10 mouse cellular contexts compared by ENCODE assay signal in the genomic region with DNA sequence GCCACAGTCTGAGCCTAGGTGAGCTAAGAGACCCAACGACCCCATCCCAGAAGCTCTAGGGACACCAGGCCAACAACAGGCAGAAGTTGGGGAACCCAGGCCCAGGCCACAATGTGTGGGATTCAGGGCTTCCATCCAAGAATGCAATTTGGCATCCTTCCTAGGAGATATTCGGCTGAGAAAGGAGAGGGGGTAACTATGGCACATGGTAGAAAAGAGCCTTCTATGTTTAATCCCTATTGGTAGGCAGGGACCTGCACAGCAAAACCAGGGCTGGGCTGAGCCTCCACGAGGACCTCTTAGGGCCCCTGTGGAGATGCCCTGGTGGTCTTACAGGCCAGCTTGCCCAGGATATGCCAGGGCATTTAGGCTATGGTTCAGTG.
DNase-seq lines count a peak whose midpoint lies in the region; ATAC-seq lines count a peak whose summit lies in the region.
"Had no signal": no experiment of that assay in that cellular context is flagged by ENCODE, and none has a peak within 500 bp of the region (broad histone marks: within the 10 kb centered on the region; RNA-seq: fewer than 3 reads in every experiment).

No protein-coding gene starts in this region.

- WGBS in liver, embryonic 11.5 days: 81% methylated on average over 3 of the region's 3 CpGs
- 52% methylated on average over 3 of the region's 3 CpGs for WGBS in liver, embryonic 12.5 days (ENCODE audit: insufficient replicate concordance)

- H3K27ac ChIP-seq in liver, embryonic 11.5 days (ENCODE audit: low read depth, low read length): peak overlapping the region; percentile 75; the same call in 1 of the 2 replicates
- peak overlapping the region; percentile 83 for H3K27ac ChIP-seq in liver, embryonic 12.5 days
- H3K27ac ChIP-seq: neural tube, embryonic 13.5 days had no signal

- peak; percentile 56 to 59 for DNase-seq in cerebellum, postnatal 10 days
- DNase-seq in cerebellum, adult 11-12 months: no peak
- DNase-seq in liver, embryonic 11.5 days (ENCODE audit: low spot score): no peak
- DNase-seq in liver: no peak
- DNase-seq in Muller cell, postnatal 12 days (ENCODE audit: inconsistent ontology term): peak; percentile 86
- no peak for DNase-seq in left cerebral cortex, adult 11 months (ENCODE audit: low spot score)
- DNase-seq in ovary, postnatal 36 days (ENCODE audit: low spot score): no peak
- DNase-seq: right cerebral cortex, postnatal 4 days had no signal

- no peaks in the 10 kb centered on the region for H3K9me3 ChIP-seq in liver, embryonic 11.5 days (ENCODE audit: control insufficient read depth, low read length)
- H3K9me3 ChIP-seq in liver, embryonic 12.5 days (replicated peaks): no peaks in the 10 kb centered on the region
- H3K9me3 ChIP-seq: neural tube, embryonic 13.5 days had no signal

- H3K4me3 ChIP-seq in liver, embryonic 11.5 days (ENCODE audit: low read depth, low read length): no peak overlapping the region
- H3K4me3 ChIP-seq in liver, embryonic 12.5 days: no peak overlapping the region
- H3K4me3 ChIP-seq: neural tube, embryonic 13.5 days had no signal

- ATAC-seq in liver, embryonic 11.5 days (replicated peaks; ENCODE audit: low FRiP score): no peak
- ATAC-seq in liver, embryonic 12.5 days: no peak

- peak overlapping the region; percentile 11; the same call in 1 of the 2 replicates for H3K4me2 ChIP-seq in liver, embryonic 11.5 days
- peak overlapping the region; percentile 41 for H3K4me2 ChIP-seq in liver, embryonic 12.5 days
- H3K4me2 ChIP-seq: neural tube, embryonic 13.5 days had no signal

- H3K27me3 ChIP-seq in liver, embryonic 11.5 days (replicated peaks; ENCODE audit: control insufficient read depth, insufficient read depth, low read length): no peaks in the 10 kb centered on the region
- H3K27me3 ChIP-seq in liver, embryonic 12.5 days (replicated peaks): no peaks in the 10 kb centered on the region
- H3K27me3 ChIP-seq: neural tube, embryonic 13.5 days had no signal

- peaks cover 75% of the 10 kb centered on the region for H3K4me1 ChIP-seq in liver, embryonic 11.5 days (replicated peaks; ENCODE audit: control insufficient read depth, insufficient read depth, low read length)
- H3K4me1 ChIP-seq in liver, embryonic 12.5 days: peaks cover 98% of the 10 kb centered on the region

- H3K36me3 ChIP-seq in liver, embryonic 11.5 days (ENCODE audit: control insufficient read depth, insufficient read depth, low read length): no peaks in the 10 kb centered on the region
- no peaks in the 10 kb centered on the region for H3K36me3 ChIP-seq in liver, embryonic 12.5 days
- H3K36me3 ChIP-seq: neural tube, embryonic 13.5 days had no signal

- H3K9ac ChIP-seq in liver, embryonic 11.5 days (ENCODE audit: low read depth, low read length): peak overlapping the region; percentile 27; the same call in 1 of the 2 replicates
- H3K9ac ChIP-seq in liver, embryonic 12.5 days: peak overlapping the region; percentile 51
- H3K9ac ChIP-seq: neural tube, embryonic 13.5 days had no signal

Comparison
In these comparisons a context has a peak if more than half of its experiments do, and no peak if none do; other contexts are left out.
1. DNase-seq: peak in cerebellum, postnatal 10 days (2 of 2) and Muller cell, postnatal 12 days (single experiment); none in cerebellum, adult 11-12 months (single experiment), liver, embryonic 11.5 days (single experiment), liver (single experiment), left cerebral cortex, adult 11 months (single experiment) and ovary, postnatal 36 days (single experiment).